Mouse (Mus musculus) liver, postnatal 0 days (tissue): ENCODE results near the gene Pola2.

Experiments
- CTCF ChIP-seq: sonication (generic); IDR thresholded peaks from 2 replicates; pipeline ENCODE4 v1.5.1; 2016; ENCODE audit warnings: antibody characterized with exemption, low read depth
- EP300 ChIP-seq: IDR thresholded peaks from 2 replicates; pipeline ENCODE4 v1.6.1; 2016; ENCODE audit warnings: antibody characterized with exemption, low read depth, mild to moderate bottlenecking

GRCm38 (mm10) chr19:5975676-5976075, 11.7 kb upstream of the Pola2 start:
- TF ChIP-seq CTCF (no peak), EP300 (no peak)
